Comparison of ENCODE assay signal across 15 mouse cellular contexts in the genomic region with DNA sequence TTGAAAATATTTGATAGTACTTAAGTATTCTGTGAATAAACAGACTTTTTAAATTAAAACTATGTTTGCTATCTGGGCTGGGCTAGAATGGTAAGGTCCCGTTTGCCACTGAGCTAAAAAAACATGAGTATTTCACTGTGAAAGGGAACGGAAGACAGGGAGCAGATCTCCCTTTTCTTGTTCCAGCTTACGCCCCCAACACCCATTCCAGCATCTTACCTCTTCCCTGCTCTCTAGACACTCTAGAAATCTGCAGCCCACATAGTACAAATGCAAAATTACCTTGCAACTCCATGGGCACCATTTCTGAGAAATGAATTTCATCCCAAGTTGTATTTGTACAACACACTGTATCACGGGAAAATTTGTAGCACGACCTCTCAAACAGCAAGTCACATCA.
"Had no signal": no experiment of that assay in that cellular context is flagged by ENCODE, and none has a peak within 500 bp of the region (broad histone marks: within the 10 kb centered on the region; RNA-seq: fewer than 3 reads in every experiment).

No protein-coding gene starts in this region.

- DNase-seq: retina, postnatal 1 day; right cerebral cortex, postnatal 25 days; right cerebral cortex, postnatal 4 days; spleen, adult 18-20 months; thymus, adult 18-20 months; thymus, adult 2 months; thymus, postnatal 14 days; thymus, postnatal 25 days; thymus, postnatal 36 days; thymus, postnatal 4 days had no signal

- H3K9me3 ChIP-seq: neural tube, embryonic 12.5 days; neural tube, embryonic 13.5 days; neural tube, embryonic 15.5 days; stomach, embryonic 15.5 days had no signal

- H3K4me1 ChIP-seq: neural tube, embryonic 12.5 days; neural tube, embryonic 13.5 days; neural tube, embryonic 15.5 days; stomach, embryonic 15.5 days had no signal

- H3K36me3 ChIP-seq: neural tube, embryonic 12.5 days; neural tube, embryonic 13.5 days; neural tube, embryonic 15.5 days; stomach, embryonic 15.5 days had no signal

- H3K27ac ChIP-seq: neural tube, embryonic 12.5 days; neural tube, embryonic 13.5 days; neural tube, embryonic 15.5 days; stomach, embryonic 15.5 days; stomach, postnatal 0 days had no signal

- H3K27me3 ChIP-seq: neural tube, embryonic 12.5 days; neural tube, embryonic 13.5 days; neural tube, embryonic 15.5 days; stomach, embryonic 15.5 days had no signal

- H3K4me3 ChIP-seq: neural tube, embryonic 12.5 days; neural tube, embryonic 13.5 days; neural tube, embryonic 15.5 days; stomach, embryonic 15.5 days had no signal
